Mouse (Mus musculus) ovary, postnatal 36 days (tissue): ENCODE results near the gene Actl6a.

ENCODE experiments used
- DNase-seq: peaks from one replicate; pipeline ENCODE4 v3.0.0; 2022; ENCODE audit warnings: low spot score, mixed read lengths

The Actl6a gene

GRCm38 (mm10) chr3:32749820-32750579 is 43.9 kb downstream of the Actl6a start:
- DNase-seq, result no peak

GRCm38 (mm10) chr3:32754384-32754915 is 48.4 kb downstream of the Actl6a start:
- no peak for DNase-seq

GRCm38 (mm10) chr3:32759212-32759611 is 53.1 kb downstream of the Actl6a start:
- no peak for DNase-seq

GRCm38 (mm10) chr3:32762962-32763361 is 56.9 kb downstream of the Actl6a start:
- no peak for DNase-seq

GRCm38 (mm10) chr3:32763902-32764301 is 57.8 kb downstream of the Actl6a start:
- no peak for DNase-seq

- no peak for DNase-seq
Measured at GRCm38 (mm10) chr3:32770781-32771180, 64.7 kb downstream of the Actl6a start.
